Mouse (Mus musculus) CD4-positive, CD25-positive, alpha-beta regulatory T cell, adult 4 months (primary cell): ENCODE results near the gene Pak6. TPM values are rescaled to one million over a fixed set of nuclear protein-coding genes. Genes with fewer than 3 reads are reported as not detected.
A peak's percentile ranks its signal among the peaks of the same experiment; 100 is the strongest.

Source experiments
- ATAC-seq: one replicate; pipeline ENCODE4 v1.8.0; 2017
- polyA plus RNA-seq, 2 experiments: library from polyadenylated mRNA; unstranded; fragments of 100-300 nt; shearing (Covaris generic); gene quantifications; one replicate each; pipeline ENCODE4 v1.2.1; 2017

Gene Pak6
- polyA plus RNA-seq, 2 experiments from 2014 or later: 0.13 to 1.3 TPM

DNA sequence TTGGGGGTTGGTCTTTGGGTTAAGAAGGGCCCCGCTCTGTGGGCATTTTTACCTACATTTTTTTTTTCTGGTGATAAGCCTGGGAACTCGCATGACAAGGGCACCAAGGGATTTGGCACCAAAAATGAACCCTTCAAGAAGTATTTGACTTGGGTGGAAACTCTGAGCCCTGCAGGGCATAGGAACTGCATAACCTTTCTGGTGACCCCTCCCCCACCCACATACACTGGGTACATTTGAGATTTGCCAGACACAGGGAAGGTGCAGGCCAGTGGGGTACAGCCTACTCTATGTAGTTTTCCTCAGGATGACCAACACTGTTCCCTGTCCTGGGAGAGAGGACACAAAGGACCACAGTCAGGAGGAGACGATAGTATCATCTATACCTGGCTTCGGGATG is 2.5 kb downstream of the Pak6 start:
- no peak for ATAC-seq

DNA sequence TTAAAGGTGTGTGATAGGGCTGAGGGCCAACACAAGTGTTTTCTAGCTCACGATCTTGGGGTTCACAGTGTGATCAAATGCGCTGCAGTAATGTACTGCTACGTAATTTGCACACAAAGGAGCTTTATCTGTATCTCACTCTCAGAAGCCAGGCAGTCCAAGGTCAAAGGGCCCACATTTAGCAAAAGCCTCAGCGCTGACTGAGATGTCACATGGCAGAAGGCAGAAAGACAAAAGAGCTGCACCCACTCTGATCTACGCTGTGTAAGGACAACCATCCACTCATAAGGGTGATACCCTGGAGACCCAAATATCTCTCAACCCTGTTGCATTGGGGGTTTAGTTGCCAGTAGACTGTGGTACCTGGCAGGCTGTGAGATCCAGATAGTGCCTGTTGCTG is 4.1 kb downstream of the Pak6 start:
- no peak for ATAC-seq

DNA sequence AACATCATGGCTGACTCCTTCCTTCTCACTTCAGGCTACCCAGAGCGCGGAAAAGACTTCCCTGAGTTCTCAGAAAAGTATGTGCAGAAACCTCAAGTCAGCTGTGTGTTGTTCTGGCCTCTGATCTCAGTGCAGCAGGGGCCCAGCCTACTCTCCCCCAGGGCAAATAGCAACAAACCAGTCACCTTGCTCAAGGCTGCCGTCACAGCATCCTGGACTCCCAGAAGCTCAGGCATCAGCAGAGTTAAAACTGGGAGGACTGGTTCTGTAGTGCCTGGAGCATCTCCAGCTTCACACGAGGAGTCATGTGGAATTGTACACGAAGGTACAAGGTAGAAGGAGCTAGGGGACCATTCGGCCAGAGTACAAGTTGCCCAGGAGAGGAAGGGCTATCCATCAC is 6.1 kb downstream of the Pak6 start:
- ATAC-seq: no peak

DNA sequence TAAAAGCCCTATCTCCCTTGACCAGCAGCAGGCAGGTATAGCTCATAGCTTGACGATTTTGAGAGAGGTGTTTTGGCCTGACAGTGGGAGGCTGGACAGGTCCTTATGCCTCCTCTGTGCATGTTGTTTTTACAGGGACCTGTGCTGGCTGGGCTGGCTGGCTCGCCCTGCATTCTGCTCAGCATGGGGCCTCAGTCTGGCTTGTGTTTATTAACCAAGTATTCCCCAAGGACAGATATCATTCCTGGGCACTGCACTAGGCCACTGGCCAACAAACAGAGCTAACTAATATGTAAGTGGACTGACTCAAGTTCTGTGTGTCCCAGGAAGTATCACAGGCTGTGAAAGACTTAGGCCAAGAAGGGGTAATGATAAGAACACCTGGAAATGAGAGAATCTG is 6.7 kb downstream of the Pak6 start:
- ATAC-seq: no peak

DNA sequence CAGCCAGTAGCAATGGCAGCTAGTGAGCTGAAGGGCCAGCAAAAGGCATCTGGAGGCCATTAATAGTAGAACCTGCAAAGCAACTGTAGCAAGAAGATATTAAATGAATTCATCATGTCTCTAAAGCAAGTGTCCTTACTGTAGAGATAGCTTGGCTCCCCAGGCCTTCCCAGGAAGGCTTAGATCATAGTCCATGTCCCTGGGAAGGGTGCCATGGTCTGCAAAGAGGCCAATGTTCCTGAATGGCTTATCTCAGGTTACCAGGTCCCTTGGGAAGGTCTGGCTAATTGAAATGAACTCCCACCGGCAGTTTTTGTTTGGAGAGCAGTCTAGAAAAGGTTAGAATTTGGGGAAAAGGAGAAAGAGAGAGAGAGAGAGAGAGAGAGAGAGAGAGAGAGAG is 8.6 kb downstream of the Pak6 start:
- ATAC-seq: no peak

DNA sequence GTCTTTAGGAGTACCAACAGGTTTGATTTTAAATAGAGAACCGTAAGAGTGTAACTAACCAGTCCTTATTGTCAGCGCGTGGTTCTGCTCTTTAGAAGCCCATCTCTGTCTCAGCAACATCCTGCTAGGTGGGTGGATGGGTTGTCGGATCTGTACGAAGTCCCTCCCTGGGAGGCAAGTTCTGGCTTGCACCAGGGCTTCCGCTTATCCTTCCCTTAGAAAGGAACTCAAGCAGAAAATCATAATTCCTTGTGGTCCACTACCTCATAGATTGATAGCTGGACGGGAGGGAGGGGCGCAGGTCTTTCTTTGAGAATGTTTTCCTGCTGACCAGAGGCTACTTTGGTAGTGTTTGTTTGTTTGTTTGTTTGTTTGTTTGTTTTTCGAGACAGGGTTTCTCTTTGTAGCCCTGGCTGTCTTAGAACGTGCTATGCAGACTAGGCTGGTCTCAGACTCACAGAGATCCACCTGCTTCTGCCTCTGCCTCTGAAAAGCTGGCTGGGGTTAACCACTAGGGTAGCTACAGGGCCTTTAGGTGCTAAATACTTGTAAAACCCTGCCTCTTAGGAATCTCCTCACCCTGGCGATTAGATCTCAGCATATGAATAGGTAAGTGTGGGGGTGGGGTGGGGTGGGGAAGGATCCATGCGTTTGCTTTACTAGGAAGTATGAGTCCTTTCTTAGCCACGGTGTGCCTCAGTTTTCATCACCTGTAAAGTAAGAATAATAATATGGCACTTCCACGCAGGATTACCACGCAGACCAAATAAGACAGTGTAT is 10.8 kb downstream of the Pak6 start:
- ATAC-seq: no peak

DNA sequence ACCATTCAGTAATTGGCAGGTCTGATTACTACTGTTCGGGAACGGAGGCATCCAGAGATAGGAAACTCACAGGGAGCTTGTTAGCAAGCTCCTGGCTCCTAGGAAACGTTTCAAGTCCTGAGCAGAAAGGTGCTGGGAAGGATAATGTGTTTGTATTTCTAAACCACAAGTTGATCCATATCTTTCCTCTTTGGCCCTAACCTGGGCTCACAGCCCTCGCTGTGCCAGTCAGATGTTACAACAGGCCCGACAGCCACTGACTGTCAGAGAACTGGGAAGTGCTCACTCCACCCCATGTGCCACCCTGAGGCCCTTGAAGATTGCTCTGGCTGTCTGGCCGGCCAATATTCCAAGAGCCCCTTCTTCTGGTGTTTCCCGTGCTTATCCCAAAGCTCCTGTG is 11.4 kb downstream of the Pak6 start:
- ATAC-seq: no peak

DNA sequence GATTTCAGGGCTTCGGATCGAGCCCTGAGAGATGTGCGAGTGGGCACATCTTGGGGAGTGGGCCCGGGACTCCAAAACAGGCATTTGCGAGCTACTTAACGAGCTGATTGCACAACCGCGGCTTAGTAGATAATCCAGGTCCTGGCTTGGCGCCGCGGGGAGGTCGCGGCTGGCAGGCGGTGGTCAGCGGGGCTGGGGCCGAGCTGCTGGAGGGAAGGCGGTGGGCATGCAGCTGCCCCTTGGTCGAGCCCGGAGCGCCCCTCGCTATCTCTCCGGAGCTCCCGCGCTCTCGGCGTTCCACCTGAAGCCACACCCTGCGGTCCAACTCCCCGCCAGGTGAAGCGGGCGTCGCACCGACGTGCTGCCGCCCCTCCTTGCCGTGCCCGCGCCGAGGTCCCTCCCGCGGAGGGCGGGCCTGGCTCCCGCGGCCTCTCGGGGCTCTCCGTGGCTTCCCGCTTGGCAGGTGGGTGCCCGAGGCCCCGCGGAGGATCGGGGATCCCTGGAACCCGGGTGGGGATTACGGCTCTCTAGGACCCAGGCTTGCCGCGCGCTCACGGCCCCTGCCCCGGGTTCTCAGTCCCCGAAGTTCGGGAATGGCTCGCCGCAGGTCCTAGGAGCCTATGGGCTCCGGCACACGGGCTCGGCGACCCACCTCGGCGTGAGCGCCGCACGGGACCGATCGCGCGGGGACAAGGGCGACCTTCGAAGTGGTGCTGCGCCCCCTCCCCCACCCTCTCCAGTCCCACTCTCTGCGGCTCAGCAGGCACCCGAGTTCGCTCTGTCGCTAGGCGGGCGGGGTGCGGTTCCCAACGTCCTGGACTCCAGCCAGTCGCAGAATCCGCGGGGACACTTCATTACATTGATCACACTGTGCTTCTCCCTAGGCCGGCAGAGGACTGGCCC is 14.0 kb downstream of the Pak6 start:
- ATAC-seq: peak; percentile 45

DNA sequence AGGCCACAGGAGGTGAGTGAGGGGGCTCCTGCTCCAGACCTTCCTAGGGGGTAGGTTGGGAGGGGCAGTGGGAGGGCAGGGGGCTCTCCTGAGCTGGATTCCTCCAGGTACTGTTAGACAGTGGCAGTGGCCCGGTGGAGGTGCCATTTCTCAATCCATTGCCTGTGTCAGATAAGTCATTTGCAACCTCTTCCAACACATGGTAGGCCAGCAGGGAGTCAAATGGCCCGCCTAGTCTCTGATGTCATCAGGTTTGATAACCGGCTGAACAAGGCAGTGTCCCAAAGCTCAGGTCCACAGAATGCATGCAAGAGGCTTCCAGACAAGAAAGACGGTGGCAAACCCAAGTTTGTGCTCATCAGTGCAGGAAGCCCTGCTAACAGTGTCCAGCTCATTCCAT is 14.7 kb downstream of the Pak6 start:
- ATAC-seq: no peak

DNA sequence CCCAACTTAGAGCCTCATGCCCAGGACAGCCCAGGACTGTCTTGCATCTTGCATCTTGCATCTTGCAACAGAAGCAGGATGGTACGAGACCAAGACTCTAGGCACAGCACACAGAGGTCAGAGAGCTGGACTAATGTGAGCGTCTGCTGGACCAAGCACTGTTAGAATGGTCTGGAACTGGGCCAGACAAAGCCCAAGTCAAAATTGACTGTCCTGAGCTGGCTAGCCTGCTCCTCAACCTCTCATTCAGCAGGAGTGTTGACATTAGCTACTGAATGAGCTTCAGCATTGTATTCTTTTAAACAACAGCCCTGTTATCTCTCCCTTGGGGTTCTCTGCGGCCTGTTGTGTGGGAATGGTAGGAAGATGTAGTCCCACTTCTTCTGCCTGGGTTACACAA is 16.5 kb downstream of the Pak6 start:
- ATAC-seq: no peak

DNA sequence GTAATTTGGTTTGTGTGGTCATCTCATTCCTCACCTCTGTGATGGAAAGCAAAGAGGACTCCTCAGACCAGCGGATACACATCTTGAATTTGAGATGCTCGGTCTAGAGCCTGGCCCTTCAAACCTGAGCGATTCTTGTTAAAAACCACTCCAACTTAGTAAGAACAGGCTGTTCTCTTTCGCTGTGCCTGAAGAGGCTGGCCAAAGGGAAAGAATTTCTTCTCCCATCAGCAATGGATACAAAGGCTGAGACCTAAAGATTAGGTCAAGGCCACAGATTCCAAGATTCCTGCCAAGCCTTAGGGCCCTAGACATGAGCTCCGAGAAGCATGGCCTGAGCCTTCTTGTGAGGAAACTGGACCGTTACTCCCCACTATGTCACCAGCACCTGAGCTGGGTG is 17.8 kb downstream of the Pak6 start:
- no peak for ATAC-seq

DNA sequence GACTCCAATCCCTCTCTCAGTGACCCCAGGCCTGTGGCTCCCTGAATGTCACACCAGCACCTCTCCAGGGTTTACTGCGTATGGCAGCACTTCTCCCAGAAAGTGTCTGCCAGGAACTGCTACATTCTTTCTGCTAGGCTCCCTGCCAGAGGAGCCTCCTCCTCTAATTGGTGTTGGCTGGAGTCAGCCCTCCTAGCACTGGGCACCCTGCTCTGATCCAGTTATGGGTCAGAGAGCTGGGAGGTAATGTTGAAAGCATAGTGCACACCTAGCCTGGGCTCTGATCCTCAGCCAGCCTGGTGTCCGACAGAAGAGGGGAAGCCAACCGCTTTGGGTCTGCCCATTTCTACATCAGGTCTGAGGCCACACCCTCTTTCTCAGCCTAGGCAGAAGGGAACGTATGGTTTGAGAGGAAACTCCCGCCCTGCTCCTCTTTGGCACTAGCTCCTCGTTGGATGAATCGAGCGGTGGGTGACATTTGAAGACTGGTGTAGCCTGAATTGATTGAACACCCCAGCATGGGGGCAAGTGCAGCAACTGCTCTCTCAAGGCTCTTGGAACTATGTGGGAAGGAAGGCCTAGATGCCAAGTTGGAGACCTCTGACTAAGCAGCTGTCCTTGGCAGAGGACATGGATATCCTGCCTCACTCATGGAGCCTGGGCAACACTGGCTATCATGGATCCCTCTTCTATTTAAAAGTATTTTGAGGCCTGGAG is 19.6 kb downstream of the Pak6 start:
- ATAC-seq: no peak

DNA sequence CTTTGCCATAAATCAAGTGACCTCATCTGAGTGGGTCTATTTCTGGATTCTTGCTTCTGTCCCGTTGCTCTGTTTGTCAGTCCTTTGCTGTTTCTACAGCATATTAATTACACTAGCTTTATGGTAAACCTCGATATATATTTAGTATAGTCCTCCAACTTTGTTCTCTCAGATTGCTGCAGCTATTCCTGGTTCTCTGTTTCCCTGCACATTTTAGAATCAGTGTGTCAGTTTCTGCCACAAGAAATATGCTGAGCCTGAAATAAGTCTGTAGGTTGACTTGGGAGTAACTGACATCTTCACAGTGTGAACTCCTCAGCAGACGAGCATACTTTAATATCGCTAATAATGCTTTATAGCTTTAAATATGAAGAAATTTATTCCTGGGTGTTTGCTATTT is 22.0 kb downstream of the Pak6 start:
- ATAC-seq: no peak

DNA sequence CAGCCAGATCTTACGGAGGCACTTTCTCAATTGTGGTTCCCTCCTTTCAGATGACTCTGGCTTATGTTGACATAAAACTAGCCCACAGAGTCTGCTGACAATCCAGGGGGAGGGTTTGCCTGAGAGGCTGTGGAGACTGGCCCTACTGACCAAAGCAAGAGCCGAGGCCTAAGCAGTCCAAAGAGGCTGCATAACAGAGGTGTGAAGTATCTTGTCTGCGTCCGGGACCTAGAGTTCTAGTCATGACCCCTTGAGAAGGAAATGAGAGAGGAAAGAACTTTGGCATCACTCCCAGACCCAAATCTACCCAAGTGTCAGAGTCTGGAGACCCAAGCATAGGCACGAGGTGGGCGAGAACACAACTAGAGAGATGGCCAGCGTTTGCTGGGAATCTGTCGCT is 23.6 kb downstream of the Pak6 start:
- ATAC-seq: no peak

DNA sequence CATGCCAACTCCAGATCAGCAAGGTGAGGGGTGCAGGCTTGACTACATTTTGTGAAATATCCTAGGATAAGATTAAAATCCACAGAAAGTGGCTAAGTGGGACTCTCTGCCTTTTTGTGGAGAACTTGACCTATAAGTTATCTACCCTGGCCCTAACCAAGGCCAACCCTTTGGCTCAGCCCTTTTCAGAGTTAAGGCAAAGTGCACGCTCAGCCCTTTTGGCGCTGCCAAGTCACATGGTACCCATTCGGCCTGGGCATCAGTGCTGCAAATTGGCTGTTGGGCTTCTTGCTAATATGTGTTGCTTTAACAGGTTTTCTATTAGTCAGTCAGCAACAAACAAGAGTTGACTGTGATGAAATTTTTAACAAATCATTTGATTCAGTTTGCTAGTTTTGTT is 24.7 kb downstream of the Pak6 start:
- ATAC-seq: no peak

DNA sequence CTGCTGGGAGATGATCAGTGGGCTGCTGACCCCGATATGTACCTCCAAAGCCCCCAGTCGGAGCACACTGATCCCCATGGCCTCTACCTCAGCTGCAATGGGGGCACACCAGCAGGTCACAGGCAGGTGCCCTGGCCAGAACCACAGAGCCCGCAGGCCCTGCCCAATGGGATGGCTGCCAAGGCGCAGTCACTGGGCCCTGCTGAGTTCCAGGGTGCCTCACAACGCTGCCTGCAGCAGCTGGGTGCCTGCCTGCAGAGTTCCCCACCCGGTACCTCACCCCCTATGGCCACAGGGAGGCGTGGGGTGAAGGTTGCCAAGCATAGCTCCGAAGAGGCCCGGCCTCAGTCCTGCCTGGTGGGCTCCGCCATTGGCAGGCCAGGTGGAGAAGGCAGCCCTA is 26.8 kb downstream of the Pak6 start:
- no peak for ATAC-seq

DNA sequence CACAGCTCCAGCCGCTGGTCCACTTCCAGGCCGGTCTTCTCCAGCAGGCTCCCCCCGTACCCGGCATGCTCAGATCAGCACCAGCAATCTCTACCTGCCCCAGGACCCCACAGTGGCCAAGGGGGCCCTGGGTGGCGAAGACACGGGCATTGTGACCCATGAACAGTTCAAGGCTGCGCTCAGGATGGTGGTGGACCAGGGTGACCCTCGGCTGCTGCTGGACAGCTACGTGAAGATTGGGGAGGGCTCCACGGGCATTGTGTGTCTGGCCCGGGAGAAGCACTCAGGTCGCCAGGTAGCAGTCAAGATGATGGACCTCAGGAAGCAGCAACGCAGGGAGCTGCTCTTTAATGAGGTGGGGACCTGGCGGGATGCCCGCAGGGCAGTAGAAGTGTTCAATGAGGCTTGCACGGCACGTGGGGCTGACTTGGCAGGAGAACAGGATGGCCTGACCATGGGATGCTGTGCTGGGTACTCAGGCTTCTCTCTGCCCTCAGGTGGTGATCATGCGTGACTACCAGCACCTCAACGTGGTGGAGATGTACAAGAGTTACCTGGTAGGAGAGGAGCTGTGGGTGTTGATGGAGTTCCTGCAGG is 30.4 kb downstream of the Pak6 start:
- no peak for ATAC-seq

DNA sequence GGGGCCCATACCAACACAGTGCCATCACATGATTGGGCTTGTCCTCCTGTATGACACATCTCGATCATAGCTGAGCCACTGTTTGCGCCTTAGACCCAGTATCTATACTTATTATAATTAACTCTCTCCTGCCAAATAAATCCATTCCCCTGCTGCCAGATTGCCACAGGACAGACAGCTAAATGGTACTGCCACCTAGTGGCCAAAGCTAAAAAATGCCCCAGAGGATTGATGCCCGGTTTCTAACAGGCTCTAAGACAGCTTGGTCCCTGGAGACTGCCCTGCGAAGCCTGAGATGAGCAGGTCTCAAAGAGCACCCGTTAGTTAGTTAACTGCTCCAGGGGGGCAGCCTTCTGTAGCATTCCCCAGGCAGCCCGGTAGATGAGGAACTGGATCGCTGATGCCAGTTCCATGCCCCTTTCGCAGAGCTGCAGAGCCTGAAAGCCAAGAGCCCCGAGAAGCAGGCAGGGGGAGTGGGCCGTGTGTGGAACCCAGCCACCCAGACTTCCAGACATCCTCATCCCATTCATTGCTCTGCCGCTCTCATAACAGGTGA is 32.7 kb downstream of the Pak6 start:
- peak; percentile 65 for ATAC-seq

DNA sequence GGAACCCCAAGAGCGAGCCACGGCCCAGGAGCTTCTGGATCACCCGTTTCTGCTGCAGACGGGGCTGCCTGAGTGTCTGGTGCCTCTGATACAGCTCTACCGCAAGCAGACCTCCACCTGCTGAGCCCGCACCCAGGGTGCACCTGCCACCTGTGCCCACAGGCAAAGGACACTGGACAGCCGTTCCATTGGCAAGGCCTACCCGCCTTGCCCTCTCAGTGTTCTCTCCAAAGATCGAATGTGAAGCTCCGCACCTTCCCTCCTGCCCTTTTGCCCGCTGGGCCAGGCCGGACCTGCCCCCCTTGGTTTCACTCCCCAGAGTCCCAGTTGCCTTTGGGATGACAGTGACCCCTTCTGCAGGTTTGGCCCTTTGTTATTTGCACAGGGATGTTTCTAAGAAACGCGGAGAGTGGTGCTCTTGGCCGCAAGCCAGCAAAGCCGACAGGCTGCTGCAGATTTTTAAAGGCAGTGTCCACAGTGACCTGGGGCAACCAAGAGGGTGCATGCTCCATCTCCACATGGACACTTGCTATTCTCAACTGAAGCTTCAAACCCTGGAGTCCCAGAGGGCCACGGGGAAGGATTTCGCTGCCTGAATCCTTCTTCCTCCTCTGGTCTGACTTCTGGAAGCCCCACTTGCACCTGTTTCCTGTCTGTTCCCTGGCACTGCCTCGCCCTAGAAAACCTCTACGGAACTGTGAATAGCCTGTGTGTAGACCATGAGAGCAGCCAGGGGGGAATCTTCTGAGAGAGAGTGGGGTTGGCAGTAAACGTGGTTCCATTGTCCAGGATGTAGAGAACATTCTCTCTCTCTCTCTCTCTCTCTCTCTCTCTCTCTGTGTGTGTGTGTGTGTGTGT is 33.6 kb downstream of the Pak6 start:
- ATAC-seq: no peak

DNA sequence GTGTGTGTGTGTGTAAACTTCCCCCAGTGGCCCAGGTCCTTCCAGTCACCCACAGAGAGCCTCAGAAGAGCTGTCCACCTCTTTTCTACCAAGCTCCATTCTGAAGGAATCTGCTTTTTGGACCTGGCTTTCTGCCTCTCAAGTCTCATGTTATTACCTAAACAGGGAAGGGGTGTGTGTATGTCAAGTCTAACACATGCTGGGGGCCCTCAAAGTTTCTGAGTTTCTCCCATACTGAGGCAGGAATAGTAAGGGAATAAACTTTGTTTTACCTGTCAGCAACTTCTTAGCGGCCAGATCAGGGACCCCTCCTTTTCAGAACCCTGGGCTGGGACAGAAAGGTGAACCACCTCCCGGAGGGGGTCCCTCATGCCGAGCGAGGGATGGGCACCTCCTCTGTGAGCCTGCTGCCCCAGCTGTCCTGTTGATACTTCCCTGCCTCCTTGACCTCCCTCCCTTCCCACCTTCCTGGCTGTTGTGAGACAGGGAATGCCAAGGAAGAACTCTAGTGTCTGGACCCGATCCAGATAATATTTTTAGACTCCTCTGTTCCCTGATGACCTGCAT is 34.3 kb downstream of the Pak6 start:
- no peak for ATAC-seq

DNA sequence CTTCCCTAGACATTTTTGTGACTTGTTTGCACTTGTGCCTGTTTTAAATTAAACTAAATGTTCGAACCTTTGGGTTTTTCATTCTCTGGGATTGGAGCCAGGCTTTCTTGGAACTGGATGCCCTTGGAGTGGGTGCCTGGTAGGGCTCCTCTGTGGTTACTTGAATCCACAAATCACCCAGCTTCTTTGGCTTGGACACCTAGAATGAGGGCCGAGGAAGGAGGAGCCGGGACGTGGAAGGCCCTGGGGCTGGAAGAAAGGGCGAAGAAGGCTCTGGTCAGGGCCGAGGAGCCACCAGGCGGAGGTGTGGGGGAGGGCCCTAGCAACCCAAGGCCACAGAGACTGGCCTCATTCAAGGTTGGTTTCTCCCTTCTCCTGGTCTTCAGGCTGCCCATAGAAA is 34.9 kb downstream of the Pak6 start:
- ATAC-seq: no peak
